Mouse (Mus musculus) cerebellum, adult 18-20 months (tissue): Measurements from ENCODE around the gene Sorbs1.

ENCODE experiments used
- DNase-seq, 2 experiments: peaks; one replicate each; pipeline ENCODE4 v3.0.0; 2021

The Sorbs1 gene

DNA sequence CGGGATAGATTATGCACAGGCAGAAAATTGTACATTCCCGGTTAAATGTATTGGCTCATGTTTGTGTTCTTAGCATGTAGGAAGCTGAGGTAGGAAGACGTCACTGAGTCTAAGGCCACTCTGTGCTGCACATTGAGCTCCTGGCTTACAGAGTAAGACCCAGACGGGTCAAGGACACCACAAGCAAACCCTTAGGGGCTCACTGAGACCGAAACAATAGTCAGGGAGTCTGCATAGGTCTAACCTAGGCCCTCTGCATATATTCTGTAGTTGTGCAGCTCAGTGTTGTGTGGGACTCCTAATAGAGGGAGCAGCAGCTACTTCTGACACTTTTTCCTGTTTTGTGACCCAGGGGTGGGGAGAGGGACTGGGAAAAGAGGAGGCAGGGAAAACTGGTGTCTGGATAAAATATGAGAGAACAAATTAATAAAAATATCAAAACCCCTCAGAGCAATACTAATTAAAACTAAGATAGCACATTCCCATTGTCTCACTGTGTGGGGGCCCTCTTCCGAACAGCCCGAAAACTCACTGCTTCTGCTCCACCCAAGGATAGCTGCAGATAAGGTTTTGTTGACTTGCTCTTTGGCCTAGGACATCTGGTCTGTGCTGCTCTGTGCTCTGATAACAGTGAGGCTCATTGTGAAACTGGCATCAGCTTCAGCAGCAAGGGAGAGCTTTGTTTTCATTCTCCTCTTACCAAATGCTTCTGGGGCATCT lies 216.3 kb downstream of the Sorbs1 start:
- no peak for DNase-seq

- peak; percentile 34 to 39 for DNase-seq
Measured at GRCm38 (mm10) chr19:40294231-40294630, 219.3 kb downstream of the Sorbs1 start.

DNA sequence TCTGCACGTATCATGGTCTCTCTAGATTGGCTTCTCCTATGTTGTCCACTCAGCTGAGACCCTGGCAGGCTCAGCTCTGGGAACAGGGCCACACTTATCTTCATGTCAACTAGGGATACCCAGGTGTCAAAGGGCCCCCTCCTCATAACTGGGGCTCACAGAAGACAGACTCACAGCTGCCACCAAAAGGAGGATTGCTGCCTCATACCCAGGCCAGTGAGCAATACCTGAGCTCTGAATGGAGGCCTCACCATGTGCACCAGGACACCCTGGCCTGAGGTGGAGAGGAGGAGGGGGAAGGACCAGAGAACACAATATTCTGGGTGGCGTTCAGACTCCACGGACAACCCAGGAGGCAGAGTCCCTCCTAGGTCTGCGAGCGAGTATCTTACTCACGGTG lies 219.8 kb downstream of the Sorbs1 start:
- no peak for DNase-seq

- no peak for DNase-seq
Measured at GRCm38 (mm10) chr19:40290099-40290724, 223.4 kb downstream of the Sorbs1 start.

- no peak for DNase-seq
Measured at GRCm38 (mm10) chr19:40288415-40288814, 225.2 kb downstream of the Sorbs1 start.

GRCm38 (mm10) chr19:40284704-40285103 lies 228.9 kb downstream of the Sorbs1 start:
- no peak for DNase-seq

GRCm38 (mm10) chr19:40283415-40283814 lies 230.2 kb downstream of the Sorbs1 start:
- DNase-seq: no peak

DNA sequence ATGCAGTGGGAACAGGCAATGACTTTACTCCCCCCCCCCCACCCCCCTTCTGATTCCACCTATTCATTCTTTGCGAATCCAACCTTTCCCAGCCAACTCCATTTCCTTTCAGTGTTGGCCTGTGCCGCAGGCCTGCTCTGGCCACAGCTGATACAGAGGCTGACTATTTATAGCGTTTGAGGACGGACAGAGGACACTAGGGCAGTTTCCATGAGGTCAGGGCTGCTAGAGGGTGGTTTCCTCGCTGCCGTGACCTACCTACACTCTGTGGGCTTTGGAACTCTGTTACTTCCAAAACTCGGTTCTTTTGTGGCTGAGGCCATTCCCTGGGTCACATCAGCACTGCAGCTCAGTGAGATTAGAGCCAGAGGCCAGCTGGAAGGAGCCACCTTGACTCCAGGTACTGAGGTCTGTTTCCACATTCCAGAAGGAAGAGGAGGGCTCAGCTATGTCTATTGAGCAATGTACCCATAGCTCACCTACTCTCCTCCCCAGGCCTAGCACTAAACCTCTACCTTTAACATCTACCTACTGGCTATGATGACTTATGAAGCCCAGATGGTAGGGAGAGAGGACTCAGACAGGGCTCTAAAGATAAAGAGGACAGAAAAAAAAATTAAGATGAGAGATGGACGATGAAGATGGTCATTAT lies 235.1 kb downstream of the Sorbs1 start:
- no peak for DNase-seq

DNA sequence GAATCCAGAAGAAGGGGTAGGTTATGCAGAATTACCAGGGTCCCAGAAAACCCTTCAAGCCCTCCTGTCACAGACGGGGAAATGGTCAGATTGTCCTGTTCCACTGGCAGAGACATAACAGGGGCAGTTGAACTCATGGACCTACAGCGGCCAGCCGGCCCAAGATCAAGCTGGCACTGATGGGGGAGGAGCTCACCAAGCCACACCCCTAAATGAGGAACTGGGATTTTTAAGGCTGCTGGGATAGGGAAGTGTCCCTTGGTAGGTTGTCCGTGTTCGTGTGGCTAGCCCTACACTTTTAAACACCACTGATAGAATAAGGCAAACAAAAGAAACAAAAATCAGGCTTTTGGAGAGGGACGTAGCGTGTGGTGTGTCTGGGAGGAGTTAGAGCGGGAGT lies 236.1 kb downstream of the Sorbs1 start:
- DNase-seq: no peak

DNA sequence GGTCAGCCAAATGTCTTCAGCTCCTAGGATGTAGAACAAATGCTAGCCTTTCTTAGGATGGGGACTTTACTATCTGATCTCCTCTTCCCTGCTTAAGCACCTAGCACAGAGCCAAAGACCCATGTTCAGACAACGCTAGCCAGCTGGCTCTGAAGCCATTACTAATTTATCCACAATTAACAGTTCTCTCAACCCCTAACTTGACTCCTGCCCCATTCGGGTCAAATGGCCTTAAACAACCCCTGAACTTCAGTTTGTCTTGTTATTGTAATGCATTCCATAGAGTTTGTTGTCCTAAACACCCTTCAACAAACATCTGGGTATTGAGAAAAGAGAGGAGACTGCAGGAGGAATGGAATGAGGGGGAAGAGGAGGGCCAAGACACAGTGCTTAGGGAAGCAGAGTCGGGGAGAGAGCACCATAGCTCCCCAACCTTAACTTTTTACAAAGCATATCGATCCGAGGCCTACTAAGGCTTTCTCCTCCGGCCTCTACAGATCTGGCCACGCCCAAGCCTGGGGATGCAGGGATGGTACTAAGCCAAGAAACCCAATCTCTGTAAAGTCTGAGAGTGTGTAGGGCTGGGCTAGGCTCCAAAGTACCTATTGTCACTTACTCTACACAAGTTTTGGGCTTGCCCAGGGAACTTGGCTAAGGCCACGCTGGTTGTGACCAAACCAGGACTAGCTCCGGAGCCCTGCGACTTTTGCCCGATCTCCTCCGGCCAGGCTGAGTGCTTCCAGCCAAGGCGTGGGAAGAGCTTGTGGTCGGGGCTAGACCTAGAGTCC lies 238.0 kb downstream of the Sorbs1 start:
- no peak for DNase-seq

GRCm38 (mm10) chr19:40272674-40273073 lies 240.9 kb downstream of the Sorbs1 start:
- no peak for DNase-seq

DNA sequence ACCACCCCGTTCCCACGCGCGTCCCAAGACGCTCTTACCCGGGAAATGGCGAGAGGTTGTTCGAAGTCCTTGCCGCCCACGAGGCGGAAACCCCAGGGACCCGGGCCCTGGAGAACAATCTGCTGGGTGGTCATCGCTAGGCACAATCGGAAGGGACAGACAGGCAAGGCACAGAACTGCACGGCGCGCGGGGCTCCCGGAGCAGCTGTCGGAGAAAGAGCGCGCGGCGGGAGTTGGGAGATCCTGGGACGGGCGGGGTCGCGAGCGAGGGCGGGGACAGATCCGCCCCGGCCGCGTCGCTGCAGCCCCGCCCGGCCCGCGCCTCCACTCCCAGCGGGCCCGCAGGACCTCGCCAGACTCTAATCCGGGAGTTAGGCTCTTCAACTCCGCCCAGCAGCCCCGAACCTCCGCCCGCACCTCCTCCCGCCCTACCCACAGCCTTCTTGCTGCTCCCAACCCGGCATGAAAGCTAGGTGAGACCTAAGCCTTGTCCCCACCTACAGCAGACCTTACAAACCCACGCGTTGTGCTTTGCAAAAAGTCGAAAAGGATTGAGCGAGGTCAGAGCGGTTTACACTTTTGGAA lies 242.2 kb downstream of the Sorbs1 start, which contains the start of gene Pdlim1:
Gene Pdlim1 (minus strand): TSS at position 535 of the 585 bp plus-strand sequence.
- DNase-seq: peak; percentile 5 to 27

DNA sequence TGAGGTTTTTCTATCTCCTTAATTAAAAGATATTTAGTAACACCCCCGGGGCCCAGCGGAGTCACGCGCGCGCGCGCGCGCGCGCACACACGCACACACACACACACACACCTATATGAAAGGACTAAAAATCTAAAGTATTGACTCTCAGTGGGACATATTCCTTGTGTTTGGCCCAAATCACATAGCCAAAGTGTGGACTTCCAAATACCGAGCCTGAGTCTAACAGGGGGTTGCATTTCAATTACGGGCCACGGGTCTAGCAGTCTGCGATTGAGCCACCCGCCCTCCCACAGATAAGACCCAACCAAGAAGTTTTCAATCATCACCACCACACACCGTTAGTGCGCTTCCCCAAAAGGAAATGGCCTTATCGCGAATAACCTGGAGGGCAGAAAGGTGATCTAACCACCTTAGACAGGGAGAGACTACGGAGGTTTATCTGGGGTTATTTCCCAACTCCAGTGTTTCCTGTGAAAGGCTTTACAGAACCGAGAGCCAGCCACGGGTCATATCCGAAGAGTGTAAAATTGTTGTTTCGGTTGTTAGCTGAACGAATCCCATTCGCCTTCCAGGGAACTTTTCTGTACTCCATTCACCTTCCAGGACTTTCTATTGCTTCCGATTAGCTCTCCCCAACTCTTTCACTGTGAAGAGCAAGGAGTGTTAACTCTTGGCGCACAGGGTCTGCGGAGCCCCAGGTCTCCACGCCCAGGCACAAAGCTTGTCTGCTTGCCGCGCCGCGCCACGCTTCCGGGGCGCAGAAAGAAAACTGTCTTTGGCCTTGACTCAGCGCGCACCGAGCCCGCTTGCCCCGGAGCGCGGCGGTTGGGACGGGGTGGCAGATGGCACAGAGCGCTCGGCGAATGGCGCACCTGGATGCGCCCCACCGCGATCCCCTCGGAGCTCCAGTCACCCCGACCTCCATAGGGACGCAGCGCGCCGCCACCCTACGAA lies 242.9 kb downstream of the Sorbs1 start:
- no peak for DNase-seq

- DNase-seq: no peak
Measured at GRCm38 (mm10) chr19:40269526-40269925, 244.1 kb downstream of the Sorbs1 start.

GRCm38 (mm10) chr19:40268493-40268892 lies 245.1 kb downstream of the Sorbs1 start:
- no peak for DNase-seq

DNA sequence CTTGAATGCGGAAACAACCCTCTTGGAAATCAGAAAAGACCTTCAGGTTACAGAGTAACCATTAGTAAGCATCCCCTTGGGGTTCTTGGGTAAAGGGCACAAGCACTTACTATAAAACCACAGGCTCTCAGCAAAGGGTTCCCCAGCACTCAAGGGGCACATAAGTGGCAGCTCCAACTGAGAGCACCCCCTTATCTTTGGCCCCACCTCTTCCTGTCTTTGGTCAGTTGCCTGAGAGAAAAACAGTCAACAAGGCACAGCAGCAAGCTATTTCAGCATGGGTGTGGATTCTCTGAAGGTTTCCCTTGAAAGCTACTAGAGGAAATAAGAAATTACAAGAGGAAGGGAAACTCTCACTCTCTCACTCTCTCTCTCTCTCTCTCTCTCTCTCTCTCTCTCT lies 246.2 kb downstream of the Sorbs1 start:
- no peak for DNase-seq

DNA sequence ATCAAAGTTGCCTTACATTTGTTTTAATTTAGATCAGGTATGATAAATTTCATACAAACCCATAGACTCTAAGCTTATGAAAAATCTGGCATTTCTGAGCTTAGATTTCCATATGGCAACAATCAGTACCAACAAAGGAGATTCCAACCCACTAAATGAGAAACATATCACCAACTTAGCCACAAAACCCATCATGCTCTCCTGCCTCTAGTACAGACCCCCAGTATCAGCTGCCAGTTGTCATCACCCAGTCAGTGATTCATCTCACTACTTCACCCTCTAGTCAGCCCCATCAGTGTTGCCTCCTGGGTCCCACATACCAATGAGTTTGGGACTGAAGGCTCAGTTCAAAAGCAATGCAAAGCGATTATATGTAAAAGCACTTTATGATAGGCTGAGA lies 254.1 kb downstream of the Sorbs1 start:
- no peak for DNase-seq

- DNase-seq: no peak
Measured at GRCm38 (mm10) chr19:40257396-40257795, 256.2 kb downstream of the Sorbs1 start.

- no peak for DNase-seq
Measured at GRCm38 (mm10) chr19:40256376-40257050, 257.1 kb downstream of the Sorbs1 start.

DNA sequence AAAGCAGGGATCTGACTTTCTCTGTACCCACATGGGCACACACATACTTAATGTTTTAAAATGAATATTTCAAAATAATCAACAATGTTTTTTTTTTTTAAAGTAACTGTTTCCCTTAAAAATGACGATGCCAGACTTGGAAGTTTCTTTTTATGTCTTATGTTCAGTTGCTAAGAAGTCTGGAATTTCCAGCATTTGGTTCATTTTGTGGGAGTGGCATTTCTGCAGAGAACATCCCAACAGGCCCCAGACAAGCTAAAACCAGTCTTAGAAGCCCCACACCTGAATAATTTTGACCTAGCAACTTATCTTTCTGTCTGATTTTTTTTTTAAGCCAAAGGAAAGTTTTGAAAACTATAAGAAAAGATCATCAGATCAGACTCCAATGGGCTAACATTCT lies 258.0 kb downstream of the Sorbs1 start:
- no peak for DNase-seq

- DNase-seq: no peak
Measured at GRCm38 (mm10) chr19:40254741-40255140, 258.8 kb downstream of the Sorbs1 start.
